Mouse (Mus musculus): ENCODE data around the gene Adam21.
"Not testable (repeated sequence)": the region's sequence is repeated elsewhere in the genome, so short reads cannot be mapped to it uniquely, and the experiment has no call there.

DNA sequence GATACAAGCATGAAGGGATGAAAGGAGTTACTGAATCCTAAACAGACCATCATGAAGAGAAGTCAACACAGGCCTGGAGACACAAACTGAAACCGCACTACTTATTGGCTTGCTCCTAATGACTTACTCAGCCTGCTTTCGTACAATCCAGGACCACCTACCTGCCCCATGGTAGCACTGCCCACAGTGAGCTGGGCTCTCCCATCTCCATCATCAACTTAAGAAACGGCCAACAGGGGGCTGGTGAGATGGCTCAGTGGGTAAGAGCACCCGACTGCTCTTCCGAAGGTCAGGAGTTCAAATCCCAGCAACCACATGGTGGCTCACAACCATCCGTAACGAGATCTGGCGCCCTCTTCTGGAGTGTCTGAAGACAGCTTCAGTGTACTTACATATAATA, 37.7 kb downstream of the Adam21 start:
- TF ChIP-seq POLR2A (IDR thresholded peaks at IDR 0.05; ENCODE audit: control insufficient read depth, low read depth, low read length); CTCF (IDR thresholded peaks at IDR 0.05; ENCODE audit: control insufficient read depth, insufficient read depth, insufficient replicate concordance, low read depth, low read length): not testable (repeated sequence)

All from testis, adult 2 months (tissue).